Mouse (Mus musculus) heart, postnatal 25 days (tissue): ENCODE data around the gene Tas2r110. TPM values are rescaled to one million over a fixed set of nuclear protein-coding genes. Genes with fewer than 3 reads are reported as not detected.

Experiments
- DNase-seq: peaks from one replicate; pipeline ENCODE4 v3.0.0; 2022; ENCODE audit warnings: low spot score
- intact Hi-C: fragments of 180-260 bp; cut with DNase I; formaldehyde crosslinking; loops from one replicate; pipeline ENCODE4 v1.15.1; 2025
- total RNA-seq, 2 experiments: library from RNA; stranded (reverse); gene quantifications; 2 replicates each; pipeline ENCODE4 v1.2.3; 2021

Gene Tas2r110
- not detected for total RNA-seq

DNA sequence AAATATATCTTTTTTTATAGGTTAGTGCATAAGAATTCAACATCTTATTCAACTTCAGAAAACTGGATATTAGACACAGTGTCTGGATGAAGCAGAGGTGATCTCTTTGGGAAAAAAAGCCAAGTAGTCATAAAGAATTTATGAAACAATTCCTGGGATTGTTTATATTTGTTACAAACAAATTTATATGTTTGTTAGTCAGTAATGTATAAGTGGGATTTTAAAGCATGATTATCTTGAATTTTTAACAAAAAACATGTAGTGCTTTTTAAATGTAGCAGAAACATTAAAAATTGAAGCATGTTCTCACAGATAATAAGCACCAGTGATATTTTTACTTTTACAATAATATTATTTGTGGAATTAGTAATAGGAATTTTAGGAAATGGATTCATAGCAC is at the start of gene Tas2r110:
TSS of gene Tas2r110 (plus strand) at position 301 of the 400 bp plus-strand sequence.
- DNase-seq = no peak
- intact Hi-C loops = no loop called here

DNA sequence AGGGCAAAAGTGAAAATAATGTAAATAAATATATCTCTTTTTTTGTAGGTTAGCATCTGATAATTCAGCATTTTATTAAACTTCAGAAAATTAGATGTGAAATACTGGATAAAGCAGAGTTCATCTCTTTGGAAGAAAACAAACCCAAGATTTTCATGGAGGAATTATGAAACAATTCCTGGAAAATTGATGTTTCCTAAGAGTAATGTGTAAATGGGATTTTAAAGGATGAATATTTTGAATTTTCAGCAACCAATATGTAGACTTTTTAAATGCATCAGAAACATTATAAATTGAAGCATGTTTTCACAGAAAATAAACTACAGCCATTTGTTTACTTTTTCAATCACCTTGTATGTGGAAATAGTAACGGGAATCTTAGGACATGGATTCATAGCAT is 21.0 kb upstream of the Tas2r110 start, which contains the start of gene Tas2r123:
TSS of gene Tas2r123 (plus strand) at position 301 of the 400 bp plus-strand sequence.
- intact Hi-C loops = no loop called here
- no peak for DNase-seq

DNA sequence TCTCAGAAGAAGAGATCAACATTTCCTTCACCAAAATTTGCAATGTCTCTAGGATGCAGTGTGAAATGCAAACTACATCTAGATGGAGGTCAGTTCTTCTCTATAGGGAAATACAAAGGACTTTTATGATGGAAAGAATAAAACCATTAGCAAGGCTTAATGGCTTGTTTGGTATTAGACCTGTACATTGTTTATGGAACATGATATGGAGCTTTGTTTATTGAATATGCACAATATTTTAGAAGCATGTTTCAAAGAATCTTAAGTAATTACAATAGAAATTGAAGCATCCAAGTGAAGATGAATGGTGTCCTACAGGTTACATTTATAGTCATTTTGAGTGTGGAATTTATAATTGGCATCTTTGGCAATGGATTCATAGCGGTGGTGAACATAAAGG is 12.7 kb upstream of the Tas2r110 start, which contains the start of gene Tas2r116:
TSS of gene Tas2r116 (plus strand) at position 301 of the 400 bp plus-strand sequence.
- intact Hi-C loops = no loop called here
- no peak for DNase-seq

DNA sequence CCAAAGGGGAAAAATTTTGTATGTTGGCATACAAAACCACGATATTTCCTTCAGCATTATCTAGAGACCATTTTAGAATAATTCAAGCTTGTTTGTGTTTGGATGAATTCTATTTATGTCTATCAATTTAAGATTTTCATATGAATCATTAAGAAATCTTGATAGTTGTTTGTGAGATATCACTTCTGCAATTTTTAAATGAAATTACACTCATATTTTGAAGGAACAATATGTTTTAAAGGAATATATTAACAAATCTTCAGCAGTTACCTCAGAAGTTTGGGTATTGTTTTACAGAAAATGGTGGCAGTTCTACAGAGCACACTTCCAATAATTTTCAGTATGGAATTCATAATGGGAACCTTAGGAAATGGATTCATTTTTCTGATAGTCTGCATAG is 24.9 kb downstream of the Tas2r110 start, which contains the start of gene Tas2r113:
TSS of gene Tas2r113 (plus strand) at position 301 of the 400 bp plus-strand sequence.
- intact Hi-C loops = no loop called here
- DNase-seq = no peak

DNA sequence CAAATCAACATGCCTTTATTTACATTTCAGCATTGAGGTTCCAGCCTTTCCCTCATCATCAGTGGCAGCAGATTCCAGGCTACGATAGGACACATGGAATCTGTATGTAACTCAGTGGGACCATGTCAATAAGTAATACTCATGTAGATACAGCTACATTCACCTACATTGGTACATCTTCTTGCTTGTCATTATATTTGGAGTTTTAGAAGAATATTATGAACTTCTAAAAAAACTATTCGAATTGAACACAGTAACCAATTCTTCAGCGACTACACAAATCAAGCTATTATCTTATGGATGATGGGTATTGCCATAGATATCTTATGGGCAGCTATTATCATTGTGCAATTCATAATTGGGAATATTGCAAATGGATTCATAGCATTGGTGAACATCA is 41.5 kb downstream of the Tas2r110 start, which contains the start of gene Tas2r125:
TSS of gene Tas2r125 (plus strand) at position 301 of the 400 bp plus-strand sequence.
- intact Hi-C loops = no loop called here
- no peak for DNase-seq

Other genes starting within 250 kb of the Tas2r110 start
- gene A630073D07Rik, start 216.5 kb upstream of the Tas2r110 start, total RNA-seq = not detected
- not detected for gene Tas2r120, start 211.1 kb upstream of the Tas2r110 start, total RNA-seq
- gene Tas2r121, start 167.0 kb upstream of the Tas2r110 start, total RNA-seq = not detected
- gene Tas2r122, start 156.1 kb upstream of the Tas2r110 start, total RNA-seq = not detected
- not detected for gene Tas2r115, start 130.0 kb upstream of the Tas2r110 start, total RNA-seq
- not detected for gene Tas2r124, start 113.3 kb upstream of the Tas2r110 start, total RNA-seq
- gene Tas2r102, start 105.9 kb upstream of the Tas2r110 start, total RNA-seq = not detected
- not detected for gene Tas2r136, start 89.8 kb upstream of the Tas2r110 start, total RNA-seq
- gene Tas2r117, start 65.2 kb upstream of the Tas2r110 start, total RNA-seq = not detected
- not detected for gene Tas2r123, start 20.9 kb upstream of the Tas2r110 start, total RNA-seq
- not detected for gene Tas2r116, start 12.6 kb upstream of the Tas2r110 start, total RNA-seq
- not detected for gene Tas2r113, start 25.0 kb downstream of the Tas2r110 start, total RNA-seq
- not detected for gene Tas2r125, start 41.6 kb downstream of the Tas2r110 start, total RNA-seq
- not detected for gene Tas2r129, start 83.1 kb downstream of the Tas2r110 start, total RNA-seq
- gene Tas2r131, start 89.9 kb downstream of the Tas2r110 start, total RNA-seq = not detected
- not detected for gene Tas2r109, start 113.0 kb downstream of the Tas2r110 start, total RNA-seq
- not detected for gene Tas2r103, start 169.1 kb downstream of the Tas2r110 start, total RNA-seq
- not detected for gene Tas2r140, start 187.8 kb downstream of the Tas2r110 start, total RNA-seq
- gene Smim10l1, start 236.9 kb downstream of the Tas2r110 start, total RNA-seq = 10 to 100 TPM; 62.0 to 68.1 TPM